19 mouse cellular contexts compared by ENCODE assay signal in genomic region chr8:69861251-69861650, GRCm38 (mm10). TPM values are rescaled to one million over a fixed set of nuclear protein-coding genes. Genes with fewer than 3 reads are reported as not detected.
"Had no signal": no experiment of that assay in that cellular context is flagged by ENCODE, and none has a peak within 500 bp of the region (broad histone marks: within the 10 kb centered on the region; RNA-seq: fewer than 3 reads in every experiment).

No protein-coding gene starts in this region.

- H3K9me3 ChIP-seq: limb, embryonic 13.5 days; liver, embryonic 13.5 days; stomach, embryonic 15.5 days had no signal

- H3K36me3 ChIP-seq: limb, embryonic 13.5 days; liver, embryonic 13.5 days; stomach, embryonic 15.5 days had no signal

- H3K4me2 ChIP-seq: limb, embryonic 13.5 days; liver, embryonic 13.5 days; midbrain, embryonic 11.5 days; stomach, embryonic 15.5 days had no signal

- H3K4me3 ChIP-seq: layer of hippocampus, adult 2 months; left cerebral cortex, adult 2 months; limb, embryonic 13.5 days; liver, embryonic 13.5 days; stomach, embryonic 15.5 days had no signal

- DNase-seq: kidney, adult 18-20 months; kidney, adult 9 months; kidney, postnatal 14 days; layer of hippocampus, postnatal 36 days; liver; liver, embryonic 13.5 days; lung, adult 2 months; right cerebral cortex, postnatal 4 days; thymus, postnatal 25 days had no signal

- H3K9ac ChIP-seq: limb, embryonic 13.5 days; liver, embryonic 13.5 days; stomach, embryonic 15.5 days had no signal

- H3K4me1 ChIP-seq: limb, embryonic 13.5 days; stomach, embryonic 15.5 days had no signal

- H3K27ac ChIP-seq: layer of hippocampus, adult 2 months; left cerebral cortex, adult 2 months; limb, embryonic 13.5 days; liver, embryonic 13.5 days; macrophage; stomach, embryonic 15.5 days had no signal

- ATAC-seq: intestine, embryonic 16.5 days had no signal

- H3K27me3 ChIP-seq: limb, embryonic 13.5 days; liver, embryonic 13.5 days; stomach, embryonic 15.5 days had no signal

RNA-seq across cellular contexts. Expression of gene Cilp2, which starts 26.2 kb away (rescaled TPM):
- total RNA-seq: megakaryocyte-erythroid progenitor cell, adult 5-6 weeks had no signal
- polyA plus RNA-seq: liver, embryonic 16.5 days; macrophage had no signal

RNA-seq across cellular contexts. Expression of gene Tssk6, which starts 40.7 kb away (rescaled TPM):
- total RNA-seq: megakaryocyte-erythroid progenitor cell, adult 5-6 weeks; midbrain, postnatal 0 days had no signal
